Mouse (Mus musculus) small intestine, adult 2 months (tissue): Measurements from ENCODE around the gene Rfx5.
"Not testable (repeated sequence)": the region's sequence is repeated elsewhere in the genome, so short reads cannot be mapped to it uniquely, and the experiment has no call there.

Experiments
- CTCF ChIP-seq: fragments of 200-500 bp; IDR thresholded peaks from 2 replicates; pipeline ENCODE4 v1.5.1; 2012; ENCODE audit warnings: low read depth, mild to moderate bottlenecking, control low read depth, inconsistent platforms, low read length, moderate library complexity, mixed read lengths; ENCODE audit not compliant: insufficient replicate concordance, insufficient read length; ENCODE audit errors: extremely low read depth
- POLR2A ChIP-seq: fragments of 200-500 bp; IDR thresholded peaks from 2 replicates; pipeline ENCODE4 v1.6.1; 2012; ENCODE audit warnings: low read depth, mild to moderate bottlenecking, control low read depth, inconsistent platforms, low read length, moderate library complexity

GRCm38 (mm10) chr3:94940033-94940432, 13.8 kb upstream of the Rfx5 start:
- not testable (repeated sequence) for TF ChIP-seq CTCF, POLR2A
